Mouse (Mus musculus) forebrain, embryonic 14.5 days (tissue): Measurements from ENCODE around the gene Tdrd9. TPM values are rescaled to one million over a fixed set of nuclear protein-coding genes. Genes with fewer than 3 reads are reported as not detected.

Experiments
- ATAC-seq: fragments of 200-750 bp; cut with Nextera tagmentation; 2 replicates; pipeline ENCODE4 v1.8.0; 2017; ENCODE audit warnings: mild to moderate bottlenecking, moderate library complexity
- DNase-seq: peaks from one replicate; pipeline ENCODE4 v3.0.0-alpha.2; 2015; ENCODE audit warnings: low spot score
- H3K27ac ChIP-seq: fragments of 300-500 bp; sonication (generic); 2 replicates; pipeline ENCODE4 v1.5.1; 2014; ENCODE audit warnings: low read depth, mild to moderate bottlenecking, control low read depth, low read length, moderate library complexity
- H3K27me3 ChIP-seq: fragments of 300-500 bp; sonication (generic); replicated peaks from 2 replicates; pipeline ENCODE4 v1.6.1; 2014; ENCODE audit warnings: low read length, control low read depth, mixed read lengths; ENCODE audit not compliant: control insufficient read depth, insufficient read depth
- H3K36me3 ChIP-seq: fragments of 300-500 bp; sonication (generic); 2 replicates; pipeline ENCODE4 v1.6.1; 2014; ENCODE audit warnings: low read length, control low read depth; ENCODE audit not compliant: control insufficient read depth, insufficient read depth
- H3K4me1 ChIP-seq: fragments of 300-500 bp; sonication (generic); 2 replicates; pipeline ENCODE4 v1.6.1; 2014; ENCODE audit warnings: antibody characterized with exemption, low read length, control low read depth; ENCODE audit not compliant: control insufficient read depth, insufficient read depth
- H3K4me2 ChIP-seq: fragments of 300-500 bp; sonication (generic); 2 replicates; pipeline ENCODE4 v1.6.1; 2014; ENCODE audit warnings: mild to moderate bottlenecking, control low read depth, low read length
- H3K4me3 ChIP-seq: fragments of 300-500 bp; sonication (generic); 2 replicates; pipeline ENCODE4 v1.5.1; 2014; ENCODE audit warnings: low read depth, low read length, control low read depth
- H3K9ac ChIP-seq: fragments of 300-500 bp; sonication (generic); 2 replicates; pipeline ENCODE4 v1.6.1; 2014; ENCODE audit warnings: mild to moderate bottlenecking, low read length, control low read depth, moderate library complexity
- H3K9me3 ChIP-seq: fragments of 300-500 bp; sonication (generic); replicated peaks from 2 replicates; pipeline ENCODE4 v1.6.1; 2016; ENCODE audit warnings: low read length, control low read depth, mixed read lengths; ENCODE audit not compliant: control insufficient read depth
- WGBS: fragments of 180-500 bp; shearing (Covaris S2); extraction: QIAGEN DNeasy Blood & Tissue Kit; methylation state at CpG from one replicate; pipeline ENCODE4 v1.1.7; 2014; 5-methylcytosine and 5-hydroxymethylcytosine counted together
- microRNA-seq: library from miRNA; unstranded; fragments of <30 nt; microRNA quantifications from one replicate; pipeline ENCODE4, GENCODE M21; 2016
- polyA plus RNA-seq: library from polyadenylated mRNA; unstranded; fragments of >200 nt; fragmentation: Nextera tagmentation; extraction: Ambion mirVana; gene quantifications from 2 replicates; pipeline ENCODE4 v1.2.1, GENCODE M21; 2014

The Tdrd9 gene
- polyA plus RNA-seq, 1 experiment from 2014 or later = 0.19 TPM

GRCm38 (mm10) chr12:112112686-112113396, 141.5 kb downstream of the Tdrd9 start:
- WGBS = 22% methylated on average over 13 of the region's 13 CpGs
- no peaks in the 10 kb centered on the region for H3K27me3 ChIP-seq
- H3K9ac ChIP-seq = no peak overlapping the region
- H3K4me3 ChIP-seq = no peak overlapping the region
- H3K9me3 ChIP-seq = no peaks in the 10 kb centered on the region
- no peak for DNase-seq
- H3K27ac ChIP-seq = no peak overlapping the region
- ATAC-seq = 0 out of 2 replicates have a peak, but pooled peaks have one; percentile 25
- no peak overlapping the region for H3K4me2 ChIP-seq
- H3K4me1 ChIP-seq = no peaks in the 10 kb centered on the region
- H3K36me3 ChIP-seq = no peaks in the 10 kb centered on the region

- Histone ChIP-seq H3K27ac (no peak overlapping the region), H3K9me3 (no peaks in the 10 kb centered on the region), H3K9ac (no peak overlapping the region), H3K4me2 (no peak overlapping the region), H3K27me3 (no peaks in the 10 kb centered on the region), H3K4me3 (no peak overlapping the region), H3K4me1 (no peaks in the 10 kb centered on the region), H3K36me3 (no peaks in the 10 kb centered on the region)
- ATAC-seq (peak; percentile 77), DNase-seq (peak; percentile 84)
- WGBS = 10% methylated on average over 7 of the region's 7 CpGs
Observed at GRCm38 (mm10) chr12:112113710-112114109, 142.4 kb downstream of the Tdrd9 start.

GRCm38 (mm10) chr12:112117006-112117405, 145.6 kb downstream of the Tdrd9 start:
- Histone ChIP-seq H3K9me3 (no peaks in the 10 kb centered on the region), H3K9ac (no peak overlapping the region), H3K4me3 (no peak overlapping the region), H3K36me3 (no peaks in the 10 kb centered on the region), H3K4me2 (no peak overlapping the region), H3K27me3 (no peaks in the 10 kb centered on the region), H3K4me1 (no peaks in the 10 kb centered on the region), H3K27ac (no peak overlapping the region)
- no peak for DNase-seq
- 76% methylated on average over 5 of the region's 5 CpGs for WGBS
- no peak for ATAC-seq

GRCm38 (mm10) chr12:112117649-112118048, 146.3 kb downstream of the Tdrd9 start:
- no peak overlapping the region for H3K9ac ChIP-seq
- 84% methylated on average over 7 of the region's 7 CpGs for WGBS
- H3K27ac ChIP-seq = no peak overlapping the region
- DNase-seq (no peak), ATAC-seq (no peak)
- no peaks in the 10 kb centered on the region for H3K9me3 ChIP-seq
- H3K27me3 ChIP-seq = no peaks in the 10 kb centered on the region
- H3K4me1 ChIP-seq = no peaks in the 10 kb centered on the region
- H3K4me2 ChIP-seq = no peak overlapping the region
- H3K4me3 ChIP-seq = no peak overlapping the region
- H3K36me3 ChIP-seq = no peaks in the 10 kb centered on the region

Small RNAs within 50 kb of the gene (microRNA-seq; reads per million reads assigned to microRNA genes)
- gene Mir3073a (not detected), gene Mir3073b (not detected)

Other genes with a start within 250 kb of the Tdrd9 start
- gene Klc1, start 212.7 kb upstream of the Tdrd9 start, polyA plus RNA-seq = 391 and 464 TPM in 2 replicates
- 3.0 and 3.7 TPM in 2 replicates for gene Xrcc3, start 157.7 kb upstream of the Tdrd9 start, polyA plus RNA-seq
- gene Zfyve21, start 157.4 kb upstream of the Tdrd9 start, polyA plus RNA-seq = 43.0 and 45.0 TPM in 2 replicates
- gene Ppp1r13b, start 63.4 kb upstream of the Tdrd9 start, polyA plus RNA-seq = 12.5 and 20.1 TPM in 2 replicates
- gene Atp5mpl, start 4.6 kb upstream of the Tdrd9 start, polyA plus RNA-seq = 634 and 784 TPM in 2 replicates
- not detected in 2 replicates for gene Rd3l, start 9.8 kb downstream of the Tdrd9 start, polyA plus RNA-seq
- gene Aspg, start 135.1 kb downstream of the Tdrd9 start, polyA plus RNA-seq = 0.17 and 0.46 TPM in 2 replicates
- 11.5 and 12.3 TPM in 2 replicates for gene Kif26a, start 174.6 kb downstream of the Tdrd9 start, polyA plus RNA-seq